Mouse (Mus musculus) cortical plate, adult 2 months (tissue): ENCODE results near the gene Mybl2.

ENCODE experiments used
- CTCF ChIP-seq: fragments of 200-500 bp; IDR thresholded peaks from 2 replicates; pipeline ENCODE4 v1.5.1; 2011; ENCODE audit warnings: mild to moderate bottlenecking, control low read depth, low read length; ENCODE audit not compliant: insufficient read depth; ENCODE audit errors: extremely low read depth
- POLR2A ChIP-seq: fragments of 200-500 bp; IDR thresholded peaks from 2 replicates; pipeline ENCODE4 v1.6.1; 2011; ENCODE audit warnings: mild to moderate bottlenecking, low read length, control low read depth; ENCODE audit not compliant: insufficient read depth; ENCODE audit errors: extremely low read depth

- TF ChIP-seq POLR2A (no peak), CTCF (no peak)
Measured at GRCm38 (mm10) chr2:163074006-163074405, 19.5 kb downstream of the Mybl2 start.
